Mouse (Mus musculus) hindbrain, embryonic 12.5 days (tissue): ENCODE results near the gene Apbb1ip. TPM values are rescaled to one million over a fixed set of nuclear protein-coding genes. Genes with fewer than 3 reads are reported as not detected.
A peak's percentile ranks its signal among the peaks of the same experiment; 100 is the strongest.

ENCODE experiments used
- ATAC-seq: fragments of 200-750 bp; cut with Nextera tagmentation; 2 replicates; pipeline ENCODE4 v1.8.0; 2017; ENCODE audit warnings: moderate TSS enrichment; ENCODE audit not compliant: low FRiP score
- H3K27ac ChIP-seq: fragments of 300-500 bp; sonication (generic); 2 replicates; pipeline ENCODE4 v1.5.1; 2016; ENCODE audit warnings: mild to moderate bottlenecking
- H3K27me3 ChIP-seq: fragments of 300-500 bp; sonication (generic); 2 replicates; pipeline ENCODE4 v1.6.1; 2016; ENCODE audit warnings: mild to moderate bottlenecking
- H3K36me3 ChIP-seq: fragments of 300-500 bp; sonication (generic); 2 replicates; pipeline ENCODE4 v1.6.1; 2016; ENCODE audit warnings: mild to moderate bottlenecking
- H3K4me1 ChIP-seq: fragments of 300-500 bp; sonication (generic); 2 replicates; pipeline ENCODE4 v1.6.1; 2016
- H3K4me2 ChIP-seq: fragments of 300-500 bp; sonication (generic); replicated peaks from 2 replicates; pipeline ENCODE4 v1.6.1; 2016; ENCODE audit warnings: mild to moderate bottlenecking
- H3K4me3 ChIP-seq: fragments of 300-500 bp; sonication (generic); 2 replicates; pipeline ENCODE4 v1.5.1; 2016; ENCODE audit warnings: mild to moderate bottlenecking
- H3K9ac ChIP-seq: fragments of 300-500 bp; sonication (generic); 2 replicates; pipeline ENCODE4 v1.6.1; 2016; ENCODE audit warnings: mild to moderate bottlenecking, moderate library complexity
- H3K9me3 ChIP-seq: fragments of 300-500 bp; sonication (generic); replicated peaks from 2 replicates; pipeline ENCODE4 v1.6.1; 2016; ENCODE audit warnings: mild to moderate bottlenecking
- WGBS: fragments of 180-500 bp; shearing (Covaris S2); methylation state at CpG from one replicate; pipeline ENCODE4 v1.1.7; 2016; 5-methylcytosine and 5-hydroxymethylcytosine counted together
- polyA plus RNA-seq: library from polyadenylated mRNA; unstranded; fragments of >200 nt; fragmentation: Nextera tagmentation; extraction: Ambion mirVana; gene quantifications from 2 replicates; pipeline ENCODE4 v1.2.1, GENCODE M21; 2016

The Apbb1ip gene
- polyA plus RNA-seq, 1 experiment from 2014 or later = 0.65 TPM

GRCm38 (mm10) chr2:22754222-22754824 lies 19.6 kb upstream of the Apbb1ip start:
- Histone ChIP-seq H3K9ac (no peak overlapping the region), H3K36me3 (no peaks in the 10 kb centered on the region), H3K27ac (no peak overlapping the region), H3K4me2 (no peak overlapping the region), H3K4me1 (no peaks in the 10 kb centered on the region), H3K9me3 (no peaks in the 10 kb centered on the region), H3K27me3 (no peaks in the 10 kb centered on the region), H3K4me3 (no peak overlapping the region)
- 84% methylated on average over 4 of the region's 4 CpGs for WGBS
- ATAC-seq = no peak

- H3K9me3 ChIP-seq = no peaks in the 10 kb centered on the region
- no peak overlapping the region for H3K9ac ChIP-seq
- H3K4me2 ChIP-seq = no peak overlapping the region
- H3K4me3 ChIP-seq = no peak overlapping the region
- WGBS = 82% methylated on average over 6 of the region's 6 CpGs
- no peaks in the 10 kb centered on the region for H3K36me3 ChIP-seq
- no peaks in the 10 kb centered on the region for H3K4me1 ChIP-seq
- no peak for ATAC-seq
- H3K27ac ChIP-seq = no peak overlapping the region
- H3K27me3 ChIP-seq = no peaks in the 10 kb centered on the region
Observed at GRCm38 (mm10) chr2:22755561-22755960, 18.3 kb upstream of the Apbb1ip start.

GRCm38 (mm10) chr2:22758310-22758972 lies 15.5 kb upstream of the Apbb1ip start:
- Histone ChIP-seq H3K4me1 (no peaks in the 10 kb centered on the region), H3K4me3 (no peak overlapping the region), H3K27me3 (no peaks in the 10 kb centered on the region), H3K4me2 (no peak overlapping the region), H3K36me3 (no peaks in the 10 kb centered on the region), H3K9ac (no peak overlapping the region), H3K27ac (no peak overlapping the region), H3K9me3 (no peaks in the 10 kb centered on the region)
- peak; percentile 46; the same call in 1 of the 2 replicates for ATAC-seq
- WGBS = 45% methylated on average over 6 of the region's 6 CpGs

DNA sequence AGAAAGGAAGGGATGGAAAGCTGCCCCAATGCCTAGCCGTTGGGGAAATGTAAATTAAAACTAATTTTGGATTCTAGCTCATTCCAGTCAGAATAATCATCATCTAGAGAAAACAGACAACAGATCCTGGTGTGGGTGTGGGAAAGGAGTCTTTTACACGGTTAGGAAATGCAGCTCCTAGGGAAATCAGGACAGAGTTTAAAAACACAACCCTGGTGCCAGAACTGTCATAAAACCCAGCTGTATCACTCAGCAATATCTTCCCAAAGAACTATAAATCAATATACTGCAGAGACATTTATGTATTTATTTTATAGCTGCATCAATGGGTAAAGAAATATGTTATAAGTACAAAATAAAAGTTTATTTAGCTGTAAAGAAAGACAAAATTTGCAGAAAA lies 13.4 kb upstream of the Apbb1ip start:
- H3K36me3 ChIP-seq = no peaks in the 10 kb centered on the region

DNA sequence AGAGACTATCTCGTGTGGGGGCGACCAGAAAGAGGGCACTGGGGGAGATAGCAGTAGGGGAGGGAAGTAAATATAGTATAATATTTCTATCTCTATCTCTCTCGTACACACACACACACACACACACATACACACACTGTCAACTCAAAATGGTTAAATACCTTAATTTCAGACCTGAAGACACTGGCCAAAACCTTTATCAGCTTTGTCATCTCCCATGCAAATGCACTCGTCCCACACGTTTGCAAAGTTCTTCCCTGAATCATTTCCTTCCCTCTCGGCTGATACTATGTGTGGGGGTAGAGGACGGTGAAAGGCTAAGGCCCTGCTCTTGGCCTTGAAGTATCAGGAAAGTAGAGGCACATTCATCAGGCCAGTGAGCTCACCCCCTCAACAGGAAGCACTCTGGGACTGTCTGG lies 12.8 kb upstream of the Apbb1ip start:
- H3K4me2 ChIP-seq = no peak overlapping the region
- H3K9me3 ChIP-seq = no peaks in the 10 kb centered on the region
- no peaks in the 10 kb centered on the region for H3K4me1 ChIP-seq
- H3K27me3 ChIP-seq = no peaks in the 10 kb centered on the region
- H3K9ac ChIP-seq = no peak overlapping the region
- no peak for ATAC-seq
- 77% methylated on average over 7 of the region's 7 CpGs for WGBS
- no peak overlapping the region for H3K27ac ChIP-seq
- H3K4me3 ChIP-seq = no peak overlapping the region
- H3K36me3 ChIP-seq = no peaks in the 10 kb centered on the region

More for the DNA sequence above, 13.4 kb upstream of the Apbb1ip start:
- Histone ChIP-seq H3K9me3 (no peaks in the 10 kb centered on the region), H3K9ac (no peak overlapping the region), H3K4me2 (no peak overlapping the region), H3K4me1 (no peaks in the 10 kb centered on the region), H3K27me3 (no peaks in the 10 kb centered on the region), H3K4me3 (no peak overlapping the region), H3K27ac (no peak overlapping the region)
- WGBS = 65% methylated on average over 2 of the region's 2 CpGs
- no peak for ATAC-seq

GRCm38 (mm10) chr2:22764774-22765387 lies 9.0 kb upstream of the Apbb1ip start:
- WGBS = 71% methylated on average over 5 of the region's 5 CpGs

DNA sequence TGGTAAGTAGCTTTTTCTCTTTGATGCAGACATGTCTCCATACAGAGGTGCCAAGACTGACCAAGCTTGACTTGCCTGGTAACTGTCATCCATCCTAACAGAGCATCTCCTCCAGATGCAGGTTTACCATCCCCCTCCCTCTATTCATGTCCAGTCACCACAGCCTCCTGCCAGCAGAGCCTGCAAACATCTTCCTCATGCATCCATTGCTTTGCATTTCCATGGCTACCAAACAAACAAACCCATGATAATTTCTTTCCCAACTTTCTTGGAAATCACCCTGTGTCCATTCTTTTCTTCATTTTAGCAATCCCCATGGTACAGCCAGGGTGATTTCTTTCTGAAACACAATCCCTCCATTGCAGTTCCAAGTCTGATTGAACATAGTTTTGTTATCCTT lies 2.6 kb upstream of the Apbb1ip start:
- no peak overlapping the region for H3K9ac ChIP-seq
- H3K4me2 ChIP-seq = no peak overlapping the region
- H3K27me3 ChIP-seq = peaks cover 21% of the 10 kb centered on the region
- no peak overlapping the region for H3K27ac ChIP-seq
- no peaks in the 10 kb centered on the region for H3K36me3 ChIP-seq
- no peaks in the 10 kb centered on the region for H3K9me3 ChIP-seq
- ATAC-seq = no peak
- peaks cover 10% of the 10 kb centered on the region for H3K4me1 ChIP-seq
- no peak overlapping the region for H3K4me3 ChIP-seq

More at GRCm38 (mm10) chr2:22764774-22765387, 9.0 kb upstream of the Apbb1ip start:
- Histone ChIP-seq H3K4me3 (no peak overlapping the region), H3K27ac (no peak overlapping the region), H3K9ac (no peak overlapping the region), H3K36me3 (no peaks in the 10 kb centered on the region), H3K9me3 (no peaks in the 10 kb centered on the region), H3K27me3 (no peaks in the 10 kb centered on the region), H3K4me1 (no peaks in the 10 kb centered on the region), H3K4me2 (no peak overlapping the region)
- no peak; the same call in 1 of the 2 replicates for ATAC-seq

GRCm38 (mm10) chr2:22774181-22774751 lies 372 bp downstream of the Apbb1ip start:
- ATAC-seq = peak; percentile 73
- no peak overlapping the region for H3K27ac ChIP-seq

DNA sequence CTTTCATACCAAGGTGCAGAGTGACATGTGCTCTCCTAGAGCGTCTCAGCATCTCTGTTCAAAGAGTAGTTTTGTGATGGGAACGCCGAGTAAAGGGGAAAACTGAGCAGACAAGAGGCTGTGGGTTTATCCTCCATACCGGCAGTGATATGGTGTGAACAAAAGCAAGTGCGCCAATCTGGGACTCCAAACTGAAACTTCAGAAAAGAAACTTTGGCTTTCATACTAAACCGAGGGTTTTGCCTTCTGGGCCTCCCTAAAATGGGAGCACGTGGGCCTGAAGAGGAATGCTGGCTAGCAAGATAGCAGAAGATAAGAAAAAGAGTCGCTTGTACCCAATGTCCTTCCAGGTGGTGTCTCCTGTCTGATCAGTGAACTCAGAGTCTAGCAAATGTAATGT lies 1.3 kb downstream of the Apbb1ip start:
- Histone ChIP-seq H3K9me3 (no peaks in the 10 kb centered on the region), H3K27ac (no peak overlapping the region), H3K4me3 (no peak overlapping the region), H3K4me1 (peaks cover 10% of the 10 kb centered on the region), H3K4me2 (0 out of 2 replicates have a peak overlapping the region, but pooled peaks have one; percentile 90), H3K36me3 (no peaks in the 10 kb centered on the region), H3K27me3 (peaks cover 21% of the 10 kb centered on the region), H3K9ac (no peak overlapping the region)
- no peak for ATAC-seq
- WGBS = 46% methylated on average over 8 of the region's 8 CpGs

More at GRCm38 (mm10) chr2:22774181-22774751, 372 bp downstream of the Apbb1ip start:
- Histone ChIP-seq H3K9me3 (no peaks in the 10 kb centered on the region), H3K36me3 (no peaks in the 10 kb centered on the region), H3K4me2 (peak overlapping the region; percentile 90), H3K27me3 (peaks cover 21% of the 10 kb centered on the region), H3K4me1 (peaks cover 10% of the 10 kb centered on the region), H3K9ac (peak overlapping the region; percentile 61), H3K4me3 (peak overlapping the region; percentile 43)
- WGBS = under 1% methylated on average over 28 of the region's 28 CpGs

DNA sequence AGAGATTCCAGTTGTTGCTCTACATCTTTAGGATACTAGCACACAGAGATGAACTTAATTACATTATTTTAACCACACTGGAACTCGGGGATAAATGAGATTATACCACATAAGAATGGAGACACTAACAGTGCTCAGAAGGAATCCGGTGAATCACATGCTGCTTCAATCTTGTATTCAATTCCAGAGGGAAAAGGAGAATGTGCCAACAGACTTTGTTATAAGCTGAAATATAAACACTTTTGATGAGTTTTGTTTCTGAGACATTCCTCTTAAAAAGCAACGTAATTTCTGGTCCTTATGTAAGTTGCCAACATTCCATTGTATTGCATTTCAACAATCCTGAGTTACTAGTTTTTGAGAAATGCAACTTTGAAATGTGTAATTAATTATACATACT lies 1.8 kb downstream of the Apbb1ip start:
- no peak for ATAC-seq
- H3K4me3 ChIP-seq = no peak overlapping the region

GRCm38 (mm10) chr2:22776568-22777230 lies 2.8 kb downstream of the Apbb1ip start:
- WGBS = 70% methylated on average over 2 of the region's 2 CpGs
- Histone ChIP-seq H3K27me3 (peaks cover 21% of the 10 kb centered on the region), H3K27ac (no peak overlapping the region), H3K36me3 (no peaks in the 10 kb centered on the region), H3K9me3 (no peaks in the 10 kb centered on the region), H3K4me3 (no peak overlapping the region), H3K4me1 (peaks cover 10% of the 10 kb centered on the region), H3K4me2 (no peak overlapping the region), H3K9ac (no peak overlapping the region)
- no peak for ATAC-seq

More for the DNA sequence above, 1.8 kb downstream of the Apbb1ip start:
- WGBS = 70% methylated on average over 3 of the region's 3 CpGs
- H3K36me3 ChIP-seq = no peaks in the 10 kb centered on the region
- no peak overlapping the region for H3K9ac ChIP-seq
- no peak overlapping the region for H3K27ac ChIP-seq
- no peak overlapping the region for H3K4me2 ChIP-seq
- peaks cover 10% of the 10 kb centered on the region for H3K4me1 ChIP-seq
- no peaks in the 10 kb centered on the region for H3K9me3 ChIP-seq
- H3K27me3 ChIP-seq = peaks cover 21% of the 10 kb centered on the region

DNA sequence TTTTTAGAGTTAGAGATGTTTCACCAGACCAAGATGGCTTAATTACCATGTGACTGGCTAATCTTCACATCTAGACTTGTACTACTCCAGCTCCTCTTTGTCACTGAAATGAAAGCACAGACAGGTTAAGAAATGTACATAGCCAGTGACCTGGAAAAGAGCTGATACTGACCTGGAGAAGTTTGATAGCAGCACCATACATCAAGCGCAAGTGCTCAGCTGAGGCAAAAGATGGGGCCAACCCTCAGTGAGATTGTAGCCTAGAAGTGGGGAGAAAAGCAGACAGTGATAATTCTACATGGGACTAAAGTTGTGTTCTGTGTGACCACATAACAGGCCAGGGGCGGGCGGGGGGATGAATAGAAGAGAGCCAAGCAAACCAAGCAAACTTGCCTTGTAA lies 3.9 kb downstream of the Apbb1ip start:
- WGBS = 89% methylated on average over 3 of the region's 3 CpGs
- Histone ChIP-seq H3K36me3 (no peaks in the 10 kb centered on the region), H3K27ac (no peak overlapping the region), H3K9ac (no peak overlapping the region), H3K4me2 (no peak overlapping the region), H3K4me1 (peaks cover 10% of the 10 kb centered on the region), H3K4me3 (no peak overlapping the region), H3K27me3 (peaks cover 18% of the 10 kb centered on the region), H3K9me3 (no peaks in the 10 kb centered on the region)
- ATAC-seq = no peak
